Comparison of ENCODE assay signal across 10 mouse cellular contexts in the genomic region with DNA sequence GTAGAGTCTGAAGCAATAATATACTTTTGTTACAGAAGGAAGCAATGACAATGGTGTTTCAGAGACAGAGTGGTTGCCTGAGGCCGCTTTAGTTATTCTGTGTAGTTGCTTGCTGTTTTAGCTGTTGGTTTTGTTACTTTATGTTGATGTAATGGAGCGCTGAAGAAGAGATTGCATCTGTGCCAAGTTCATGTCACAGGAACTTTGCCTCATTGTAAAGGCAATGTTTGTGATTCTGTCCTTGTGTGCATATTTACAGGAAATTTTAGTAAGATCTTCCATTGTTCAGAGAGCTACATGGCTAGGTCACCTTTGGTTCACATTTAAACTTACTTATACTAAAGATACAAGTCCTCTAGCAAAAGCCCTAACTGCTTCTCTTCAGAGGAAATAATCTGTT. TPM values are rescaled to one million over a fixed set of nuclear protein-coding genes. Genes with fewer than 3 reads are reported as not detected.
DNase-seq lines count a peak whose midpoint lies in the region; ATAC-seq and TF ChIP-seq lines count a peak whose summit lies in the region.
"Had no signal": no experiment of that assay in that cellular context is flagged by ENCODE, and none has a peak within 500 bp of the region (broad histone marks: within the 10 kb centered on the region; RNA-seq: fewer than 3 reads in every experiment).

No protein-coding gene starts in this region.

- DNase-seq in heart, adult 8-10 months (ENCODE audit: low spot score) = no peak
- DNase-seq in liver, postnatal 0 days = no peak
- DNase-seq in liver = no peak
- peak; percentile 70 for DNase-seq in brain, embryonic 14.5 days (ENCODE audit: low read depth)
- DNase-seq in B cell, adult 2 months = no peak
- DNase-seq in ovary, postnatal 10 days (ENCODE audit: low spot score) = no peak

- H3K4me2 ChIP-seq in heart, embryonic 13.5 days = peak overlapping the region; percentile 40
- H3K4me2 ChIP-seq in liver, postnatal 0 days (ENCODE audit: low read depth, low read length) = no peak overlapping the region
- H3K4me2 ChIP-seq in midbrain, embryonic 15.5 days = no peak overlapping the region
- H3K4me2 ChIP-seq: limb, embryonic 12.5 days had no signal

- no peak for ATAC-seq in heart, embryonic 13.5 days (ENCODE audit: extremely low read depth, insufficient number of reproducible peaks, low FRiP score, low TSS enrichment)
- ATAC-seq in liver, postnatal 0 days = no peak
- no peak for ATAC-seq in midbrain, embryonic 15.5 days (replicated peaks)

- H3K36me3 ChIP-seq in heart, embryonic 13.5 days = no peaks in the 10 kb centered on the region
- H3K36me3 ChIP-seq in liver, postnatal 0 days (replicated peaks; ENCODE audit: insufficient read depth, low read length) = no peaks in the 10 kb centered on the region
- no peaks in the 10 kb centered on the region for H3K36me3 ChIP-seq in midbrain, embryonic 15.5 days (replicated peaks)
- H3K36me3 ChIP-seq: limb, embryonic 12.5 days had no signal

- TF ChIP-seq CTCF in liver, postnatal 0 days (IDR thresholded peaks at IDR 0.05; ENCODE audit: low read depth) = no peak
- TF ChIP-seq CTCF in brain, embryonic 14.5 days (IDR thresholded peaks at IDR 0.05; ENCODE audit: borderline replicate concordance, extremely low read depth, insufficient read depth, insufficient read length) = no peak

- no peaks in the 10 kb centered on the region for H3K27me3 ChIP-seq in heart, embryonic 13.5 days (replicated peaks)
- 0 out of 2 replicates have a peak, but pooled peaks cover 3% of the 10 kb centered on the region for H3K27me3 ChIP-seq in liver, postnatal 0 days (ENCODE audit: insufficient read depth, low read length)
- H3K27me3 ChIP-seq in midbrain, embryonic 15.5 days (replicated peaks) = no peaks in the 10 kb centered on the region
- H3K27me3 ChIP-seq: CH12.LX; limb, embryonic 12.5 days had no signal

- WGBS in heart, embryonic 13.5 days = 53% methylated on average over 2 of the region's 2 CpGs
- WGBS in liver, postnatal 0 days (ENCODE audit: insufficient replicate concordance) = 74% methylated on average over 2 of the region's 2 CpGs
- 77% methylated on average over 2 of the region's 2 CpGs for WGBS in midbrain, embryonic 15.5 days

- H3K9ac ChIP-seq in heart, embryonic 13.5 days = peak overlapping the region; percentile 5
- H3K9ac ChIP-seq in liver, postnatal 0 days (replicated peaks) = no peak overlapping the region
- H3K9ac ChIP-seq in midbrain, embryonic 15.5 days = no peak overlapping the region
- H3K9ac ChIP-seq: limb, embryonic 12.5 days had no signal

- H3K27ac ChIP-seq in heart, embryonic 13.5 days (replicated peaks) = peak overlapping the region; percentile 78
- 0 out of 2 replicates have a peak overlapping the region, but pooled peaks have one; percentile 5 for H3K27ac ChIP-seq in liver, postnatal 0 days (ENCODE audit: low read depth)
- H3K27ac ChIP-seq in midbrain, embryonic 15.5 days = peak overlapping the region; percentile 44
- H3K27ac ChIP-seq: limb, embryonic 12.5 days had no signal

- TF ChIP-seq EP300 in liver, postnatal 0 days (IDR thresholded peaks at IDR 0.05; ENCODE audit: low read depth) = no peak

- no peaks in the 10 kb centered on the region for H3K9me3 ChIP-seq in heart, embryonic 13.5 days
- H3K9me3 ChIP-seq in liver, postnatal 0 days (ENCODE audit: low read length) = no peaks in the 10 kb centered on the region
- no peaks in the 10 kb centered on the region for H3K9me3 ChIP-seq in midbrain, embryonic 15.5 days
- H3K9me3 ChIP-seq: limb, embryonic 12.5 days had no signal

- peak overlapping the region; percentile 10 for H3K4me3 ChIP-seq in heart, embryonic 13.5 days
- H3K4me3 ChIP-seq in liver, postnatal 0 days (ENCODE audit: low read depth, low read length) = no peak overlapping the region
- H3K4me3 ChIP-seq in midbrain, embryonic 15.5 days = no peak overlapping the region
- H3K4me3 ChIP-seq: limb, embryonic 12.5 days had no signal

- TF ChIP-seq POLR2A in brain, embryonic 14.5 days (IDR thresholded peaks at IDR 0.05; ENCODE audit: borderline replicate concordance, extremely low read depth, insufficient read depth, insufficient read length, poor library complexity, severe bottlenecking) = no peak

- H3K4me1 ChIP-seq in heart, embryonic 13.5 days = peaks cover 29% of the 10 kb centered on the region
- no peaks in the 10 kb centered on the region for H3K4me1 ChIP-seq in liver, postnatal 0 days (ENCODE audit: insufficient read depth)
- peaks cover 18% of the 10 kb centered on the region; the same call in 1 of the 2 replicates for H3K4me1 ChIP-seq in midbrain, embryonic 15.5 days

RNA-seq across cellular contexts. Expression of gene Yes1, which starts 3.3 kb away (rescaled TPM):
- 21.5 and 21.6 TPM in 2 replicates for polyA plus RNA-seq in heart, embryonic 13.5 days (2015; fragmentation: Nextera tagmentation; extraction: Ambion mirVana)
- total RNA-seq in heart, adult 8-10 months (2022) = 10 to 100 TPM; 14.7 to 19.0 (median 17.0) TPM
- polyA plus RNA-seq in liver, postnatal 0 days (2015; fragmentation: Nextera tagmentation; extraction: Ambion mirVana) = 5.7 and 6.4 TPM in 2 replicates
- polyA plus RNA-seq in brain, embryonic 14.5 days (2012; rRNA removed) = 6.4 and 10.3 TPM in 2 replicates
- polyA plus RNA-seq in midbrain, embryonic 15.5 days (2015; fragmentation: Nextera tagmentation; extraction: Ambion mirVana) = 19.7 and 20.3 TPM in 2 replicates

Comparison
In these comparisons a context has a peak if more than half of its experiments do, and no peak if none do; other contexts are left out.
1. H3K27ac ChIP-seq: peak in every context shown above with its lines; median percentile 78 in heart, embryonic 13.5 days; 44 in midbrain, embryonic 15.5 days; 5 in liver, postnatal 0 days.